Comparison of ENCODE assay signal across 30 mouse cellular contexts in the genomic region with DNA sequence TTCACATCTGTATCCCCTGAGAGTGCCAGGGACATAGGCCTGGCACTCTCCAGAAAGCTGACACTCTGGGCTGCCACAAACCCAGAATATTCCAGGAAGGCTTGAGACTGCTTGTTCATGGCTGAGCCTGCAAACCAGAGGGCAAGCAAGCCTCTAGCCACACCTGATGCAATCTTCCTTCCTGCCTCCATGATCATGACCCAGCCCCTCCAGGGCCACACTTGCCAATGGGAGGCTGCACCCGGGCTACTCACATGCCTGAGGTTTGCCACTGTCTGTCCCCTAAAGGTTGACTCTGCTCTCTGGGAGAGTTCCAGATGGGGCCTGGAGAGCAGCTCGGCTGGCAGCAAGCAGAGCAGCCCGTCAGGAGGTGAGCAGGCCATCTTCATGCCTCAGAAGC. TPM values are rescaled to one million over a fixed set of nuclear protein-coding genes. Genes with fewer than 3 reads are reported as not detected.
DNase-seq lines count a peak whose midpoint lies in the region; ATAC-seq and TF ChIP-seq lines count a peak whose summit lies in the region.
"Had no signal": no experiment of that assay in that cellular context is flagged by ENCODE, and none has a peak within 500 bp of the region (broad histone marks: within the 10 kb centered on the region; RNA-seq: fewer than 3 reads in every experiment).

No protein-coding gene starts in this region.

- DNase-seq in gastrocnemius, adult 2 months, result peak; percentile 61
- DNase-seq in gastrocnemius, postnatal 10 days, result no peak
- peak; percentile 11 for DNase-seq in liver
- DNase-seq in liver, postnatal 0 days, result no peak
- no peak for DNase-seq in right cerebral cortex, postnatal 36 days (ENCODE audit: low spot score in 2 of 2)
- no peak for DNase-seq in kidney, adult 8-10 months
- DNase-seq: adrenal gland, adult 2 months; B cell, adult 2 months; cerebellum, adult 11 months; cerebellum, postnatal 10 days; gastrocnemius, postnatal 25 days; heart, postnatal 4 days; kidney, postnatal 36 days; layer of hippocampus, postnatal 36 days; retina, postnatal 1 day; right cerebral cortex, postnatal 25 days; thymus, postnatal 14 days had no signal

- no peak overlapping the region for H3K9ac ChIP-seq in liver, postnatal 0 days (replicated peaks)
- H3K9ac ChIP-seq: embryonic facial prominence, embryonic 13.5 days; forebrain, embryonic 15.5 days; heart, embryonic 12.5 days; kidney, embryonic 15.5 days; limb, embryonic 13.5 days; liver, embryonic 15.5 days; neural tube, embryonic 12.5 days had no signal

- no peaks in the 10 kb centered on the region for H3K9me3 ChIP-seq in liver, postnatal 0 days (ENCODE audit: low read length)
- H3K9me3 ChIP-seq in megakaryocyte, embryonic 14.5 days, result peaks cover 9% of the 10 kb centered on the region; the same call in 1 of the 2 replicates
- H3K9me3 ChIP-seq: embryonic facial prominence, embryonic 13.5 days; forebrain, embryonic 15.5 days; heart, embryonic 12.5 days; kidney, embryonic 15.5 days; limb, embryonic 13.5 days; liver, embryonic 15.5 days; midbrain, embryonic 13.5 days; neural tube, embryonic 12.5 days had no signal

- no peak overlapping the region for H3K4me3 ChIP-seq in gastrocnemius, adult 2 months
- no peak overlapping the region for H3K4me3 ChIP-seq in liver, postnatal 0 days (ENCODE audit: low read depth, low read length)
- peak overlapping the region; percentile 42 for H3K4me3 ChIP-seq in megakaryocyte, embryonic 14.5 days (replicated peaks)
- H3K4me3 ChIP-seq: embryonic facial prominence, embryonic 13.5 days; forebrain, embryonic 15.5 days; heart, embryonic 12.5 days; kidney, embryonic 15.5 days; limb, embryonic 13.5 days; liver, embryonic 15.5 days; midbrain, embryonic 13.5 days; neural tube, embryonic 12.5 days had no signal

- peaks cover 14% of the 10 kb centered on the region for H3K27me3 ChIP-seq in liver, postnatal 0 days (ENCODE audit: insufficient read depth, low read length)
- H3K27me3 ChIP-seq in megakaryocyte, embryonic 14.5 days (replicated peaks), result peaks cover 49% of the 10 kb centered on the region
- H3K27me3 ChIP-seq: embryonic facial prominence, embryonic 13.5 days; forebrain, embryonic 15.5 days; heart, embryonic 12.5 days; kidney, embryonic 15.5 days; limb, embryonic 13.5 days; midbrain, embryonic 13.5 days; neural tube, embryonic 12.5 days had no signal

- H3K4me2 ChIP-seq in liver, postnatal 0 days (ENCODE audit: low read depth, low read length), result no peak overlapping the region
- H3K4me2 ChIP-seq: embryonic facial prominence, embryonic 13.5 days; forebrain, embryonic 15.5 days; heart, embryonic 12.5 days; kidney, embryonic 15.5 days; limb, embryonic 13.5 days; liver, embryonic 15.5 days; midbrain, embryonic 13.5 days had no signal

- 53% methylated on average over 3 of the region's 3 CpGs for WGBS in liver, postnatal 0 days (ENCODE audit: insufficient replicate concordance)

- TF ChIP-seq EP300 in liver, postnatal 0 days (IDR thresholded peaks at IDR 0.05; ENCODE audit: low read depth), result no peak

- intact Hi-C loops in gastrocnemius, adult 2 months (cut with DNase I), result no loop called here

- H3K27ac ChIP-seq in gastrocnemius, adult 2 months, result peak overlapping the region; percentile 79
- no peak overlapping the region for H3K27ac ChIP-seq in liver, postnatal 0 days (ENCODE audit: low read depth)
- H3K27ac ChIP-seq: embryonic facial prominence, embryonic 13.5 days; forebrain, embryonic 15.5 days; hindbrain, postnatal 0 days; liver, embryonic 15.5 days; neural tube, embryonic 12.5 days had no signal

- no peak for TF ChIP-seq CTCF in gastrocnemius, adult 2 months (IDR thresholded peaks at IDR 0.05)
- no peak for TF ChIP-seq CTCF in liver, postnatal 0 days (IDR thresholded peaks at IDR 0.05; ENCODE audit: low read depth)

- ATAC-seq in liver, postnatal 0 days, result no peak
- ATAC-seq in common myeloid progenitor, adult 5-6 weeks (replicated peaks; ENCODE audit: low read depth, poor library complexity, severe bottlenecking), result peak; percentile 69
- ATAC-seq: forebrain, embryonic 15.5 days; hindbrain, postnatal 0 days; intestine, embryonic 16.5 days; midbrain, embryonic 13.5 days had no signal

- no peaks in the 10 kb centered on the region for H3K36me3 ChIP-seq in liver, postnatal 0 days (replicated peaks; ENCODE audit: insufficient read depth, low read length)
- peaks cover 7% of the 10 kb centered on the region for H3K36me3 ChIP-seq in megakaryocyte, embryonic 14.5 days (replicated peaks; ENCODE audit: low read length)
- H3K36me3 ChIP-seq: embryonic facial prominence, embryonic 13.5 days; forebrain, embryonic 15.5 days; G1E; kidney, embryonic 15.5 days; liver, embryonic 15.5 days; midbrain, embryonic 13.5 days had no signal

- H3K4me1 ChIP-seq in liver, postnatal 0 days (ENCODE audit: insufficient read depth), result peaks cover 8% of the 10 kb centered on the region; the same call in 1 of the 2 replicates
- peaks cover 67% of the 10 kb centered on the region for H3K4me1 ChIP-seq in megakaryocyte, embryonic 14.5 days

RNA-seq across cellular contexts. Expression of a gene that starts 30.2 kb away (rescaled TPM):
- 10 to 100 TPM; 32.2 to 51.7 TPM for total RNA-seq in gastrocnemius, adult 2 months (2021)
- 10 to 100 TPM; 66.0 to 82.7 TPM for total RNA-seq in gastrocnemius, postnatal 10 days (2021)
- 25.0 and 28.0 TPM in 2 replicates for polyA plus RNA-seq in liver, postnatal 0 days (2015; fragmentation: Nextera tagmentation; extraction: Ambion mirVana)
- total RNA-seq in common myeloid progenitor, adult 5-6 weeks (2017), result 49.5 and 55.3 TPM in 2 replicates
- polyA plus RNA-seq in megakaryocyte, embryonic 14.5 days (2012; ENCODE audit: insufficient read depth, low replicate concordance), result 80.2 and 247 TPM in 2 replicates

RNA-seq across cellular contexts. Expression of a gene that starts 51.4 kb away (rescaled TPM):
- total RNA-seq in gastrocnemius, adult 2 months (2021), result 1 to 10 TPM; 3.5 to 5.3 TPM
- 10 to 100 TPM in 1 of 2 experiments, 1 to 10 TPM in 1; 6.4 to 10.5 TPM for total RNA-seq in gastrocnemius, postnatal 10 days (2021)
- polyA plus RNA-seq in liver, postnatal 0 days (2015; fragmentation: Nextera tagmentation; extraction: Ambion mirVana), result 1.1 and 1.2 TPM in 2 replicates
- 6.1 and 13.2 TPM in 2 replicates for total RNA-seq in common myeloid progenitor, adult 5-6 weeks (2017)
- 10.2 and 26.1 TPM in 2 replicates for polyA plus RNA-seq in megakaryocyte, embryonic 14.5 days (2012; ENCODE audit: insufficient read depth, low replicate concordance)

Comparison
In these comparisons a context has a peak if more than half of its experiments do, and no peak if none do; other contexts are left out.
1. DNase-seq: peak in gastrocnemius, adult 2 months (single experiment) and liver (single experiment); none in gastrocnemius, postnatal 10 days (single experiment), liver, postnatal 0 days (single experiment), right cerebral cortex, postnatal 36 days (0 of 2) and kidney, adult 8-10 months (0 of 2).